Mouse (Mus musculus) left cerebral cortex, adult 9 months (tissue): ENCODE measurements around the gene Adcy7.
A peak's percentile ranks its signal among the peaks of the same experiment; 100 is the strongest.

Experiments
- DNase-seq, 2 experiments: peaks; one replicate each; pipeline ENCODE4 v3.0.0; 2022; ENCODE audit warnings: low spot score in 2 of 2

The Adcy7 gene

GRCm38 (mm10) chr8:88330816-88331215 is 58.6 kb downstream of the Adcy7 start:
- DNase-seq: no peak

- no peak for DNase-seq
Observed at GRCm38 (mm10) chr8:88334384-88334783, 62.2 kb downstream of the Adcy7 start.

- no peak for DNase-seq
Observed at GRCm38 (mm10) chr8:88334975-88335374, 62.8 kb downstream of the Adcy7 start.

GRCm38 (mm10) chr8:88339221-88339620 is 67.0 kb downstream of the Adcy7 start:
- peak in 1 of 2 experiments; percentile 38 for DNase-seq

GRCm38 (mm10) chr8:88339887-88340695 is 67.9 kb downstream of the Adcy7 start:
- DNase-seq: no peak

- no peak for DNase-seq
Observed at GRCm38 (mm10) chr8:88342026-88342425, 69.8 kb downstream of the Adcy7 start.

- no peak for DNase-seq
Observed at GRCm38 (mm10) chr8:88349046-88349445, 76.8 kb downstream of the Adcy7 start.

- DNase-seq: no peak
Observed at GRCm38 (mm10) chr8:88357226-88357933, 85.2 kb downstream of the Adcy7 start.

- DNase-seq: no peak
Observed at GRCm38 (mm10) chr8:88357946-88358345, 85.7 kb downstream of the Adcy7 start.

- DNase-seq: no peak
Observed at GRCm38 (mm10) chr8:88359959-88360358, 87.8 kb downstream of the Adcy7 start.

GRCm38 (mm10) chr8:88361044-88361707 is 89.0 kb downstream of the Adcy7 start:
- DNase-seq: peak in 1 of 2 experiments; percentile 5

- peak in 1 of 2 experiments; percentile 74 for DNase-seq
Observed at GRCm38 (mm10) chr8:88361708-88362428, 89.7 kb downstream of the Adcy7 start, which contains the start of gene Brd7. Gene Brd7 (minus strand): TSS chr8:88362194.

- DNase-seq: no peak
Observed at GRCm38 (mm10) chr8:88362446-88363150, 90.4 kb downstream of the Adcy7 start.

- peak in 1 of 2 experiments; percentile 8 for DNase-seq
Observed at GRCm38 (mm10) chr8:88369221-88369620, 97.0 kb downstream of the Adcy7 start.

- DNase-seq: no peak
Observed at GRCm38 (mm10) chr8:88369805-88370204, 97.6 kb downstream of the Adcy7 start.

GRCm38 (mm10) chr8:88371522-88371921 is 99.3 kb downstream of the Adcy7 start:
- DNase-seq: no peak

GRCm38 (mm10) chr8:88376836-88377582 is 104.8 kb downstream of the Adcy7 start:
- peak in 1 of 2 experiments; percentile 24 for DNase-seq
